ENCODE assay signal across 27 mouse cellular contexts in the genomic region with DNA sequence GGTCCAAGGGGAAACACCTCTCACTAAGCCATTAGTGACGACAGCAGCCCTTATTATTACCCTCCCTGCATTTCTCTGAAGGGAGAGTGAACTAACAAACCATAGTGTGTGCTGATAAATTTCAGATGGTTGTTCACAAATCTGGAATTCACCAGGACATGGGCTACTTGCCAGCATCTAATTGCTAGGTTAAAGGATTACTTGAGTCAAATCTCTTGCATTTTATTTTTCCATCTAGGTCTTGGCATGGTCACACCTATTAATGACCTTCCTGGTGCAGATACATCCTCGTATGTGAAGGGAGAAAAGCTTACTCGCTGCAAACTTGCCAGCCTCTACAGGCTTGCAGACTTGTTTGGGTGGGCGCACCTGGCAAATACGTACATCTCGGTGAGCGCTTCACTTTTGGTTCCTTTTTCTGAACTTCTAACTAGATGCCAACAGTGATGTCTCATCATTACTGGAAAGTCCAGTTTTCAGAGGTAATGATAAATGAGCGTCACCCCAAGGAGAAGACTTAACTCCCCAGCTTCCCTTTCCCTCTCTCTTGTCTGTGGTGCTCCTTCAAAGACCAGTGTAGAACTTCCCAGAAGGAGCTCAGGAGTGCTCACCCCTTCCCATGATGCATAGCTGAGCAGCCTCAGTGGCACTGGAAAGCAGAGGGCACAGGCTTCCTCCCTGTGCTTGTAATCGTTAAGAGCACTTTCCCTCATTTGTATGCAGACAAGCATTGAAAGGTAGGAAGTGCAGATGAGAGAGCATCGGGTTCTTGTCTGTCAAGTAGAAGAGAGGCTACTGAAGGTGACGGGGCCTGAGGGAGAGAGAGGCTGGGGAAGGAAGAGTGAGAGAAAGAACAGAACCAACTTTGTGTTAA.
DNase-seq lines count a peak whose midpoint lies in the region; ATAC-seq and TF ChIP-seq lines count a peak whose summit lies in the region.
"Had no signal": no experiment of that assay in that cellular context is flagged by ENCODE, and none has a peak within 500 bp of the region (broad histone marks: within the 10 kb centered on the region; RNA-seq: fewer than 3 reads in every experiment).

No protein-coding gene starts in this region.

- 78% methylated on average over 11 of the region's 11 CpGs for WGBS in heart, embryonic 10.5 days
- WGBS in limb, embryonic 15.5 days, result 69% methylated on average over 11 of the region's 11 CpGs
- 82% methylated on average over 11 of the region's 11 CpGs for WGBS in limb, embryonic 10.5 days
- 80% methylated on average over 11 of the region's 11 CpGs for WGBS in liver, postnatal 0 days (ENCODE audit: insufficient replicate concordance)

- H3K4me1 ChIP-seq in heart, embryonic 10.5 days, result peaks cover 12% of the 10 kb centered on the region; the same call in 1 of the 2 replicates
- no peaks in the 10 kb centered on the region for H3K4me1 ChIP-seq in limb, embryonic 15.5 days
- no peaks in the 10 kb centered on the region for H3K4me1 ChIP-seq in limb, embryonic 10.5 days
- H3K4me1 ChIP-seq in liver, postnatal 0 days (ENCODE audit: insufficient read depth), result no peaks in the 10 kb centered on the region
- H3K4me1 ChIP-seq: embryonic facial prominence, embryonic 13.5 days; forebrain, embryonic 10.5 days; forebrain, embryonic 12.5 days had no signal

- H3K27me3 ChIP-seq in heart, embryonic 10.5 days (ENCODE audit: insufficient read depth, poor library complexity, severe bottlenecking), result no peaks in the 10 kb centered on the region
- no peaks in the 10 kb centered on the region for H3K27me3 ChIP-seq in limb, embryonic 15.5 days
- H3K27me3 ChIP-seq in limb, embryonic 10.5 days (ENCODE audit: low read depth, poor library complexity, severe bottlenecking), result no peaks in the 10 kb centered on the region
- no peaks in the 10 kb centered on the region for H3K27me3 ChIP-seq in liver, postnatal 0 days (ENCODE audit: insufficient read depth, low read length)
- H3K27me3 ChIP-seq: embryonic facial prominence, embryonic 13.5 days; embryonic facial prominence, embryonic 15.5 days; forebrain, embryonic 12.5 days; Patski had no signal

- TF ChIP-seq EP300 in liver, postnatal 0 days (IDR thresholded peaks at IDR 0.05; ENCODE audit: low read depth), result no peak

- no peak overlapping the region for H3K4me3 ChIP-seq in heart, embryonic 10.5 days
- no peak overlapping the region for H3K4me3 ChIP-seq in limb, embryonic 15.5 days
- no peak overlapping the region for H3K4me3 ChIP-seq in limb, embryonic 10.5 days
- H3K4me3 ChIP-seq in liver, postnatal 0 days (ENCODE audit: low read depth, low read length), result no peak overlapping the region
- H3K4me3 ChIP-seq: embryonic facial prominence, embryonic 13.5 days; embryonic facial prominence, embryonic 15.5 days; erythroblast, embryonic 14.5 days; forebrain, embryonic 10.5 days; forebrain, embryonic 12.5 days had no signal

- H3K27ac ChIP-seq in heart, embryonic 10.5 days, result no peak overlapping the region
- H3K27ac ChIP-seq in limb, embryonic 15.5 days, result 0 out of 2 replicates have a peak overlapping the region, but pooled peaks have one; percentile 17
- no peak overlapping the region for H3K27ac ChIP-seq in limb, embryonic 10.5 days
- no peak overlapping the region for H3K27ac ChIP-seq in liver, postnatal 0 days (ENCODE audit: low read depth)
- H3K27ac ChIP-seq: embryonic facial prominence, embryonic 13.5 days; embryonic facial prominence, embryonic 15.5 days; forebrain, embryonic 10.5 days; forebrain, embryonic 12.5 days had no signal

- H3K36me3 ChIP-seq in heart, embryonic 10.5 days, result peaks cover 89% of the 10 kb centered on the region
- H3K36me3 ChIP-seq in limb, embryonic 15.5 days, result peaks cover 70% of the 10 kb centered on the region
- H3K36me3 ChIP-seq in limb, embryonic 10.5 days, result peaks cover 73% of the 10 kb centered on the region
- H3K36me3 ChIP-seq in liver, postnatal 0 days (replicated peaks; ENCODE audit: insufficient read depth, low read length), result peaks cover 49% of the 10 kb centered on the region

- H3K9ac ChIP-seq in limb, embryonic 15.5 days, result no peak overlapping the region
- no peak overlapping the region for H3K9ac ChIP-seq in liver, postnatal 0 days (replicated peaks)
- H3K9ac ChIP-seq: embryonic facial prominence, embryonic 13.5 days; embryonic facial prominence, embryonic 15.5 days; forebrain, embryonic 12.5 days had no signal

- no peaks in the 10 kb centered on the region for H3K9me3 ChIP-seq in heart, embryonic 10.5 days
- no peaks in the 10 kb centered on the region for H3K9me3 ChIP-seq in limb, embryonic 15.5 days
- H3K9me3 ChIP-seq in limb, embryonic 10.5 days (replicated peaks), result no peaks in the 10 kb centered on the region
- H3K9me3 ChIP-seq in liver, postnatal 0 days (ENCODE audit: low read length), result no peaks in the 10 kb centered on the region
- H3K9me3 ChIP-seq: embryonic facial prominence, embryonic 13.5 days; embryonic facial prominence, embryonic 15.5 days; forebrain, embryonic 10.5 days; forebrain, embryonic 12.5 days; G1E had no signal

- TF ChIP-seq CTCF in liver, postnatal 0 days (IDR thresholded peaks at IDR 0.05; ENCODE audit: low read depth), result no peak

- no peak overlapping the region for H3K4me2 ChIP-seq in limb, embryonic 15.5 days
- no peak overlapping the region for H3K4me2 ChIP-seq in liver, postnatal 0 days (ENCODE audit: low read depth, low read length)
- H3K4me2 ChIP-seq: embryonic facial prominence, embryonic 13.5 days; embryonic facial prominence, embryonic 15.5 days; forebrain, embryonic 12.5 days had no signal

- DNase-seq in heart, embryonic 10.5 days (ENCODE audit: low spot score), result peak; percentile 64
- DNase-seq in heart, adult 9 months (ENCODE audit: low spot score in 2 of 2), result no peak
- DNase-seq in limb, embryonic 10.5 days (ENCODE audit: low spot score), result no peak
- DNase-seq in A20 (ENCODE audit: low read depth, low spot score) (peak; percentile 79), NIH3T3 (ENCODE audit: low read depth) (peak; percentile 57)
- DNase-seq in gastrocnemius, postnatal 4 days (ENCODE audit: low spot score in 2 of 2), result no peak
- no peak for DNase-seq in liver, postnatal 0 days
- DNase-seq: adrenal gland, adult 8-10 months; adrenal gland, postnatal 14 days; adrenal gland, postnatal 36 days; cerebellum, adult 11-12 months; cerebellum, adult 2 months; cerebellum, adult 9-10 months; cerebellum, postnatal 14 days; cerebellum, postnatal 36 days; embryo, embryonic 11 days had no signal

- no peak for ATAC-seq in limb, embryonic 15.5 days (ENCODE audit: insufficient number of reproducible peaks, low FRiP score, low TSS enrichment, low read depth)
- no peak for ATAC-seq in liver, postnatal 0 days
- ATAC-seq: activated CD4-positive, CD25-positive, alpha-beta regulatory T cell, adult 4 months; forebrain, embryonic 14.5 days; forebrain, embryonic 16.5 days; Patski had no signal

Comparison
In these comparisons a context has a peak if more than half of its experiments do, and no peak if none do; other contexts are left out.
1. DNase-seq: peak in heart, embryonic 10.5 days (single experiment), A20 (single experiment) and NIH3T3 (single experiment); none in heart, adult 9 months (0 of 2), limb, embryonic 10.5 days (single experiment), gastrocnemius, postnatal 4 days (0 of 2) and liver, postnatal 0 days (single experiment).